Mouse (Mus musculus): ENCODE data around the gene Hist1h3f. TPM values are rescaled to one million over a fixed set of nuclear protein-coding genes. Genes with fewer than 3 reads are reported as not detected.
"Not testable (repeated sequence)": the region's sequence is repeated elsewhere in the genome, so short reads cannot be mapped to it uniquely, and the experiment has no call there.

Hist1h3f gene
- polyA plus RNA-seq, 1 experiment, result 0.74 TPM

GRCm38 (mm10) chr13:23572218-23573033, 28.6 kb downstream of the Hist1h3f start:
- H3K4me3 ChIP-seq (ENCODE audit: insufficient read depth, low read depth, low read length), result no peak overlapping the region

GRCm38 (mm10) chr13:23573034-23573897, 29.4 kb downstream of the Hist1h3f start:
- not testable (repeated sequence) for H3K36me3 ChIP-seq (ENCODE audit: control insufficient read depth, insufficient read depth, low read length); H3K4me1 ChIP-seq (ENCODE audit: control insufficient read depth, insufficient read depth, low read length); DNase-seq; H3K27me3 ChIP-seq (replicated peaks; ENCODE audit: control insufficient read depth, insufficient read depth, low read length); H3K27ac ChIP-seq (ENCODE audit: insufficient read depth, low read depth, low read length)
- 0 out of 2 replicates have a peak overlapping the region, but pooled peaks have one; percentile 26 for H3K4me3 ChIP-seq (ENCODE audit: insufficient read depth, low read depth, low read length)
- 21% methylated on average over 20 of the region's 20 CpGs for WGBS

More at GRCm38 (mm10) chr13:23572218-23573033, 28.6 kb downstream of the Hist1h3f start:
- no peak overlapping the region for H3K27ac ChIP-seq (ENCODE audit: insufficient read depth, low read depth, low read length)
- H3K4me1 ChIP-seq (ENCODE audit: control insufficient read depth, insufficient read depth, low read length), result no peaks in the 10 kb centered on the region; the same call in 1 of the 2 replicates
- no peaks in the 10 kb centered on the region for H3K36me3 ChIP-seq (ENCODE audit: control insufficient read depth, insufficient read depth, low read length)
- no peak for DNase-seq
- H3K27me3 ChIP-seq (replicated peaks; ENCODE audit: control insufficient read depth, insufficient read depth, low read length), result peaks cover 2% of the 10 kb centered on the region; the same call in 1 of the 2 replicates
- TF ChIP-seq CTCF (conservative IDR thresholded peaks at IDR 0.05; ENCODE audit: insufficient read depth, insufficient read length, low read depth, low read length) (no peak), POLR2A (IDR thresholded peaks at IDR 0.05; ENCODE audit: low read depth, low read length) (no peak)
- WGBS, result 55% methylated on average over 2 of the region's 2 CpGs

- not testable (repeated sequence) for H3K4me1 ChIP-seq (ENCODE audit: control insufficient read depth, insufficient read depth, low read length); H3K27me3 ChIP-seq (replicated peaks; ENCODE audit: control insufficient read depth, insufficient read depth, low read length); H3K27ac ChIP-seq (ENCODE audit: insufficient read depth, low read depth, low read length); H3K36me3 ChIP-seq (ENCODE audit: control insufficient read depth, insufficient read depth, low read length)
- WGBS, result 4% methylated on average over 42 of the region's 42 CpGs
- peak; percentile 90 for DNase-seq
- peak within 1 kb of the TSS; percentile 26; the same call in 1 of the 2 replicates for H3K4me3 ChIP-seq (ENCODE audit: insufficient read depth, low read depth, low read length)
These were observed 30.2 kb downstream of the Hist1h3f start, which contains the start of the genes Hist1h2bf and Hist1h2ad for GRCm38 (mm10) chr13:23573898-23574524. TSS of gene Hist1h2bf (minus strand) at chr13:23574196. TSS of gene Hist1h2ad (plus strand) at chr13:23574381.

- H3K4me1 ChIP-seq (ENCODE audit: control insufficient read depth, insufficient read depth, low read length); H3K36me3 ChIP-seq (ENCODE audit: control insufficient read depth, insufficient read depth, low read length); H3K27me3 ChIP-seq (replicated peaks; ENCODE audit: control insufficient read depth, insufficient read depth, low read length); DNase-seq; H3K27ac ChIP-seq (ENCODE audit: insufficient read depth, low read depth, low read length): not testable (repeated sequence)
- H3K4me3 ChIP-seq (ENCODE audit: insufficient read depth, low read depth, low read length), result peak overlapping the region; percentile 8; the same call in 1 of the 2 replicates
- 9% methylated on average over 11 of the region's 39 CpGs for WGBS
These were observed 30.8 kb downstream of the Hist1h3f start for GRCm38 (mm10) chr13:23574546-23575170.

GRCm38 (mm10) chr13:23575271-23575851, 31.5 kb downstream of the Hist1h3f start, which contains the start of gene Hist1h3d:
TSS of gene Hist1h3d (plus strand) at chr13:23575763.
- DNase-seq, result peak; percentile 52
- H3K27ac ChIP-seq (ENCODE audit: insufficient read depth, low read depth, low read length), result no peak within 1 kb of the TSS
- H3K4me3 ChIP-seq (ENCODE audit: insufficient read depth, low read depth, low read length), result peak within 1 kb of the TSS; percentile 37; the same call in 1 of the 2 replicates
- no peaks in the 10 kb centered on the region for H3K36me3 ChIP-seq (ENCODE audit: control insufficient read depth, insufficient read depth, low read length)
- TF ChIP-seq CTCF (conservative IDR thresholded peaks at IDR 0.05; ENCODE audit: insufficient read depth, insufficient read length, low read depth, low read length), result no peak
- TF ChIP-seq POLR2A (IDR thresholded peaks at IDR 0.05; ENCODE audit: low read depth, low read length), result no peak
- peaks cover 2% of the 10 kb centered on the region; the same call in 1 of the 2 replicates for H3K27me3 ChIP-seq (replicated peaks; ENCODE audit: control insufficient read depth, insufficient read depth, low read length)
- H3K4me1 ChIP-seq (ENCODE audit: control insufficient read depth, insufficient read depth, low read length), result no peaks in the 10 kb centered on the region; the same call in 1 of the 2 replicates
- 5% methylated on average over 18 of the region's 18 CpGs for WGBS

- H3K27ac ChIP-seq (ENCODE audit: insufficient read depth, low read depth, low read length), result not testable (repeated sequence)
These were observed 32.0 kb downstream of the Hist1h3f start for GRCm38 (mm10) chr13:23575864-23576313.

More at GRCm38 (mm10) chr13:23575864-23576313, 32.0 kb downstream of the Hist1h3f start:
- peak overlapping the region; percentile 37; the same call in 1 of the 2 replicates for H3K4me3 ChIP-seq (ENCODE audit: insufficient read depth, low read depth, low read length)
- DNase-seq; H3K27me3 ChIP-seq (replicated peaks; ENCODE audit: control insufficient read depth, insufficient read depth, low read length); H3K4me1 ChIP-seq (ENCODE audit: control insufficient read depth, insufficient read depth, low read length); H3K36me3 ChIP-seq (ENCODE audit: control insufficient read depth, insufficient read depth, low read length): not testable (repeated sequence)
- WGBS, result 10% methylated on average over 12 of the region's 40 CpGs
